Mouse (Mus musculus) ES-Bruce4 (cell line): ENCODE measurements around the gene Setdb1.

Experiments used
- CTCF ChIP-seq: IDR thresholded peaks from one replicate; pipeline ENCODE4 v1.8.1; 2011; ENCODE audit warnings: low read depth, low read length
- EP300 ChIP-seq: IDR thresholded peaks from 2 replicates; pipeline ENCODE4 v1.6.1; 2011; ENCODE audit warnings: low read depth, low read length; ENCODE audit not compliant: insufficient read depth
- POLR2A ChIP-seq: IDR thresholded peaks from one replicate; pipeline ENCODE4 v1.8.1; 2011; ENCODE audit warnings: low read length; ENCODE audit not compliant: insufficient read depth

DNA sequence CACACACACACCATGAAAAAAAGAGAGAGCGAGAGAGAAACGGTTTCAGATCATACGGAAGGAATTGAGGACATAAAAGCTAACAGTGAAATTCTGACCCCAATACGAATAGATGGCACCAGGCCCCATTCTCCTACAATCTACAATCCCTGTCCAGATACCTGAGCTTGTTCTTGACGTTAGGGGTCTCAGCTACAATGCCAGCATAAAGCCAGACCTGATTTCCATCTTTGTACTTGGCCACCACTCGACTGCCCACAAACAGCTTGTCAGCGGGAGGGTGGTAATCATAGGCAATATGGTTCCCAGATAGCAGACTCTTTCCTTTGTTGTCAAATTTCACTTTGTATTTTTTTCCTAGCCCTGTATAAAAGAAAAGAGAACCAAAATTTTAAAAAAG, 10.5 kb downstream of the Setdb1 start:
- TF ChIP-seq CTCF: no peak
- TF ChIP-seq POLR2A: no peak
- no peak for TF ChIP-seq EP300
